Mouse (Mus musculus) MN1 (cell line): ENCODE data around the gene Samd13.

Source experiments
- DNase-seq: peaks from one replicate; pipeline ENCODE4 v3.0.0-alpha.2; 2016; ENCODE audit warnings: low spot score

Gene Samd13

DNA sequence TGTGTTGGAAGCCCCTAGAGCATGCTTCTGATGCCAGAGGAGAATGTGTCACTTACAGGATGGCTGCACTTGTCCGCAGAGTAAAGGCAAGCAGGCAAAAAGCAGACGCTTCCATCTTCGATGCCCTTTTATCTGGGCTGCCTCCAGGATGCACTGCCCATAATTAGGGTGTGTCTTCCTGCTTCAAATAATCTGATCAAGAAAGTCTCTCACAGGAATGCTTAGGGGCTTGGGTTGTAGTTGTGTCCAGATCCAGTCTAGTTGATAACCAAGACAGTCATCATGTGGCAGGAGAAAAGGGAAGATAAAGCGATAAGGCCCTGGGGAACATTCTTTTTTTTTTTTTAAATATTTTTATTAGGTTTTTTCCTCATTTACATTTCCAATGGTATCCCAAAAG, 69.9 kb downstream of the Samd13 start, which contains the start of gene Dnase2b:
Gene Dnase2b, minus strand, starts transcription at position 101 of the 400 bp plus-strand sequence.
- no peak for DNase-seq

DNA sequence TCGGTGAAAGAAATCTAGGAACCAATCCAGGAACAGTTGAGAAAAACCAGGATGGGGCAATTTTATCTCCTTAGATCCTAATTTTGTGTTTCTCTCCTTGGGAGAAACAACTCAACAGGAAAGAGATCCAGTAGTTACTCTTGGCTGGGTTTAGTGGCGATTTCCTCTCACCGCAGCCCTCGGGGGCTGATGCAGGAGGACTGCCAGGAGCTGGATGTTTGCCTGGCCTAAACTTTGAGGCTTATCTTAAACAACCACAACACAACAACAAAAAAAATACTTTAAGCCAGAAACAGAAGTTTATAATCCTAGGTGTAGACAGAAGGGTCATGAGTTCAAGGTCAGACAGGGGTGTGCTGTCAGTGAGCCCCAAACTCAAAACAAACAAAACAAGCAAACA, 73.6 kb downstream of the Samd13 start:
- DNase-seq: no peak

DNA sequence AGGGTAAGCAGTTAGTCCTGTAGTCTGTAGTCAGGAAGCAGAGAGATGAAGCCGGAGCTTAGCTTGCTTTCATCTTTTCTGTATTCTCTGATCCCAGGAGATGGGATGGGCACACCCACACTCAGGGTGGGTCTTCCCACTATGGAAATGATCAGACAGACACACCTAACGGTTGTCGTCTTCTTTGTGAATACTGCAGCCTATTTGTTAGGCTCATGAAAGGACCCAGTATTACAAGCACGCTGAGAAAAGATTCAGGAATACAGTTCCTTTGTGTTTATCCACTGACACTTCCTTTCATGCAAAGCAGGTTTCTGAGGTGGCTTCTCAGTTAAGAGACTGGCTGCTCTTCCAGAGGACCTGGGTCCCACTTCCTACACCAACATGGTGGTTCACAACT, 74.1 kb downstream of the Samd13 start:
- no peak for DNase-seq

- no peak for DNase-seq
These were observed 75.1 kb downstream of the Samd13 start for GRCm38 (mm10) chr3:146610322-146610721.

- DNase-seq: peak; percentile 27
These were observed 78.0 kb downstream of the Samd13 start for GRCm38 (mm10) chr3:146607368-146607767.

DNA sequence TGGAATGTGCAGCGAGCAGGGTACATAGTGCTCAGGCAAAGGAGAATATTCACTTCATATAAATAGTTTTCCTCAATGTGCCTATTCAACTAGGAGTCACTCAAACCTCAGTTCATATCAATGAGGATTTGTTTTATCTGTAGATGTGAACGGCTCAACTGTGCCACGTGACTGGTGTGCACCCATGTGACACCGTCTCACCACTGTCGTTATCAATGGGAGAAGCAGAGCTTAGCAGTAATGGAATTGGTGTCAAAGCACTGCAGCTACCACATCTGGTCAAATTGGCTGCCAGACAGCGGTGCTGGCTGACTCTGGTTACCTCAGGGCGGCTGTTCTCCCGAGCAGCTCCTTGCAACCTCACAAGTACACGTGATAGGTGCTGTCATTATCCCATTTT, 80.7 kb downstream of the Samd13 start:
- DNase-seq: no peak

DNA sequence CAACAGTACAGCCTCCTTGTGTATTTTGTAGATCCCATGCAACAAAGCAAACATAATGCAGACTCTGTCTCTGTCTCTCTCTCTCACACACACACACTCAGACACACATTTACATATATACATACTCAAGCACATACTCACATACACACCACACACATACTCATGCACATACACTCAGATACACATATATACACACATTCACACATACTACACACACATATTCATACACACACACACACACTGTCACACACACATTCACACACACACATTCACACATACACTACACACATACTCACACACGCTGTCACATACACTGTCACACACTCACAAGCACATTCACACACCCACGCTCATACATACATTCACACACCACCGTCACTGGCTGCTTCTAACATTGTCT, 82.9 kb downstream of the Samd13 start:
- no peak for DNase-seq

- no peak for DNase-seq
These were observed 84.2 kb downstream of the Samd13 start for GRCm38 (mm10) chr3:146601205-146601604.

GRCm38 (mm10) chr3:146599198-146599900, 86.0 kb downstream of the Samd13 start:
- DNase-seq: no peak

GRCm38 (mm10) chr3:146598411-146598810, 87.0 kb downstream of the Samd13 start:
- DNase-seq: no peak

DNA sequence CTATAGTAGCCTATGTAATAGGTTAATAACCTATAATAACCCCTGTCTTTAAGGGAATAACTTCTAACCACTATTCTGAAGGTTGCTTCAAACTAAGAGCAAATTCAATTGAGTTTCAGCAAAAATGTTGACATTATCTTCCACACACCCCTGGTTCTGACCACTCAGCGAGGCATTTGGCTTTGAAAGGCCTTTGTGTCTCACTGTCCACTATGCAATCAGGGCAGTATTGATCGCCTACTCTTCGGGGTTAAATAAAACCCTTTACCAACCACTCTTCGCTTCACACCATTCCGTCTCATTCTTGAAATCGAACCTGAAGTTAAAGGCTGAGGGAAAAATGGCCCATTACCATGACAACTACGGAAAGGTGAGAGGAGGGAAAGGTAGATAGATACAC, 88.5 kb downstream of the Samd13 start:
- DNase-seq: no peak

- no peak for DNase-seq
These were observed 89.0 kb downstream of the Samd13 start for GRCm38 (mm10) chr3:146596387-146596786.

- no peak for DNase-seq
These were observed 90.0 kb downstream of the Samd13 start for GRCm38 (mm10) chr3:146595440-146595839.
